Mouse (Mus musculus) kidney, adult 2 months (tissue): ENCODE measurements around the gene Rad21l.

Experiments
- CTCF ChIP-seq: fragments of 200-500 bp; conservative IDR thresholded peaks from 2 replicates; pipeline ENCODE4 v1.5.1; 2011; ENCODE audit warnings: low read depth, mild to moderate bottlenecking, control low read depth, low read length, moderate library complexity, mixed read lengths; ENCODE audit not compliant: insufficient read depth, insufficient read length
- POLR2A ChIP-seq: fragments of 200-500 bp; IDR thresholded peaks from one replicate; pipeline ENCODE4 v1.6.1; 2011; ENCODE audit warnings: low read depth, low read length, control low read depth

DNA sequence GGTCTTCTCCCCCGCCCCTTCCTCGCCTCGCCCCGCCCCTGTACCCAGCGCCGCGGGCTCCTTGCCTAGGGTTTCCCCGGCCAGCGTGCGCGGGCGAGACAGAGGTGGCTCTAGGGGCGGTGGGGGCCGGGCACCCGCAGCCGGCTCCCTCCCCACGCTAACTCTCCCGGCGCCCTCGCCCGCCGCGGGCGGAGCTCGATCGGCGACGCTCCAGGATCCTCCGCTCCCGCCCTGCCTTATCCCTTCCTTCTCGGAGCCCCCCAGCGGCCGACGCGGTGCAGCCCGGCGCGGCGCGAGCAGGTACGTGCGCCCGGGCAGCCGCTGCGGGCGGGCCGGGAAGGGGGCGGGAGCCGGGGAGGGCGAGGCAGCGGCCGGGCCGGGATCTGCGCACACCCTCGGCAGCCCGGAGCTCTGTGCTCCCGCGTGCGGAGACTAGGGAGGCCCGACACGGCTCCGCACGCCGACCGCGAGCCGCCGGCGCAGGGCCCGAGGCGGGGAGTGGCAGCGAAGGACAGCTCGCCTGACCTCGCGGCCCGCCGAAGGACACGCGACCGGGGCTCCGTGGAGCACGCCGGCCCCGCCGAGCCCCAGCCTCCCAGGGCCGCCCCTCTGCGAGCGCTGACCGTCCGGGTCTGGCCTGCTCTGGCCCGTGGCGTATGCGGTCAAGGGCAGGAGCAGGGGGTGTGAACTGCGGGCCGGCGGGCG, 34.0 kb upstream of the Rad21l start:
- TF ChIP-seq POLR2A (no peak), CTCF (no peak)
